Mouse (Mus musculus): ENCODE measurements around the gene Ncapg2.
A peak's percentile ranks its signal among the peaks of the same experiment; 100 is the strongest.

Gene Ncapg2

GRCm38 (mm10) chr12:116405045-116405835, at the start of gene Ncapg2:
Gene Ncapg2 (plus strand): TSS chr12:116405402.
- ATAC-seq (ENCODE audit: low TSS enrichment): peak; percentile 98

DNA sequence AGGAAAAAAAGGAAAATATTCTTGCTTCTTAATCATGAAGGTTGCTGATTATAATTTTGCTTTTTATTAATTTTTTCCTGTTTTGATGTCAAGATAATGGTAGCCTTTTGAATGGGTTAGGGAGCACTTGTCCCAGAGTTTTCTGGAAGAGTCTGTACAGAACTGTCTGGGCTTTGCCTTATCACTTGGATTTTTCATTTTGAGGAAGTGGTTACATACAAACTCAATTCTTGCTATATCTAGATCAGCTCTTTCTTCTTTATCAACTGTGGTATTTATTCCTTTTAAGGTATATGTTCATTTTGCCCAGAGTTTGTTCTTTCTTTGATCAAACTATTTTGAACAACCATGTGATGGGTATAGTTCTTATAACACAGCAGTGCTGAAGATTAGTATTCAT, 43.1 kb upstream of the Ncapg2 start:
- ATAC-seq (ENCODE audit: low TSS enrichment): no peak

GRCm38 (mm10) chr12:116366900-116367299, 38.3 kb upstream of the Ncapg2 start:
- no peak for ATAC-seq (ENCODE audit: low TSS enrichment)

DNA sequence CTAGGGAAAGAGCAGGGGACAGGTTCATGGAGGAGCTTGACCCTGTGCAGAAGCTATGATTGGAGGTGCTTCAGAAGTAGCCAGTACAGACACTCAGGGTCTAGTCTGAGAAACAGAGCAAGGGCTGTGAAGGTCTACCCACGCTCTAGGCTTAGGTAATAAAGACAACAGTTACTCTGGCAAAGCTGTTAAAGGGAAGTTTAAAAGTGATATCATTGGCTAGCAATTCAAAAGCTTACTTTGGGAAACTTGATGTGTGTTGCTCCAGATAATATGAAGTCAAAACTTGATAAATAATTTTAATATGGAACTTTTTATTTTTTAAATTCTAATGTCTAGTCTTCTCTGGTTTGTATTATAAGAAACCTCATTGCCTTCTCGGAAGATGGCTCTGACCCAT, 37.9 kb upstream of the Ncapg2 start:
- no peak for ATAC-seq (ENCODE audit: low TSS enrichment)

DNA sequence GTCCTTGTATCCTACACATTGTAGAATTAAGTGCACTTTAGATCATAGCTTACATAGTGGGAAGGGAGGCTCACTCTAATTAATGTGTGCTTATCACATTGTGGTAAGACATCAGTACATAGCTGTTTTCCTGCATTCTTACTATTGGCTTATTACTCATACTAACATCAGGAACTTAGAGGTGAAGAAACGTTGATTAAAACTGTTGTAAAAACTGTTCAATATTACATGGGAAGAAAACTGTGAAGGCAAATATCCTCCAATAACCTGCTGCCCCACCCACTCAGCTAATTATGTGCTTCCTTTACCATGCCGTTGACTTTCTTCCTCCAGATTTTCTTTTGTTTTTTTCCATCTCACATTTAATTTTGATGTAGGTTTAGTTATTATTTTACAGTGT, 36.3 kb upstream of the Ncapg2 start:
- no peak for ATAC-seq (ENCODE audit: low TSS enrichment)

DNA sequence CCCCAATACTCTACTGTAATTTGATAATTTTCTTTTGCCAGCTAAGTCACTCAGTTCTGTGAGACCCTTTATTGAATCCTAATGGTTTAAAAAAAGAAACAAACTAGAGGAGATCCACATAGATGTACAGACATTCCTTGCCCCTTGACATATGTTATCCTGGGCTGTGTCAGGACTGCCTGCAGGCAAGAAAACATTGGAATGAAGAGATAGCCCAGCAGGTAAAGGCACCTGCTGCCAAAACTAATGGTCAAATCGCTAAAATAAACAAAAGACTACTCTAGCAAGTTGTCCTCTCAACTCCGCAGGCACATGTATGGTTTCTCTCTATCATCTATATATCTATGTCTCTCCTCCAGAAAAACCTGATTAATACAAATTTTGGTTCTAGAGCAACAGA, 22.1 kb upstream of the Ncapg2 start:
- ATAC-seq (ENCODE audit: low TSS enrichment): no peak

DNA sequence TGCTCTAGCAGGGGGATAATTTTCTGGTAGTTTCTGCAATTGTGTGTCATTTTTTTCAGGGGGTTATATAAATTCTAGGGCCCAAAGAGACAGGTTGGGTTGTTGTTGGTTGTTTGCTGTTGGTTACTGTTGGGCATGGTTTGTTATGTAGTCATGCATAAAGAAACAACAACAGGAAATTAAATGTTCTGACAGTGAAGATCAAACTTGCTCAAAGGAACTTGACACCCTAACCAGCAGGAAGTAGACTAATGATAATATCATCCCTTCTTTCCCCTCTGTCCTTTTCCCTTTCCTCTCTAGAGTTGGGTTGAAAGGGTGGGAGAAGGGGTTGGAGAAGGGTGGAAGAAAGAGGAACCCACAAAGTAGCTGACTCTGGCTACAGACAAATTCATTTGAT, 21.2 kb upstream of the Ncapg2 start:
- ATAC-seq (ENCODE audit: low TSS enrichment): no peak

- ATAC-seq (ENCODE audit: low TSS enrichment): no peak
These were observed 18.4 kb upstream of the Ncapg2 start for GRCm38 (mm10) chr12:116386802-116387201.

DNA sequence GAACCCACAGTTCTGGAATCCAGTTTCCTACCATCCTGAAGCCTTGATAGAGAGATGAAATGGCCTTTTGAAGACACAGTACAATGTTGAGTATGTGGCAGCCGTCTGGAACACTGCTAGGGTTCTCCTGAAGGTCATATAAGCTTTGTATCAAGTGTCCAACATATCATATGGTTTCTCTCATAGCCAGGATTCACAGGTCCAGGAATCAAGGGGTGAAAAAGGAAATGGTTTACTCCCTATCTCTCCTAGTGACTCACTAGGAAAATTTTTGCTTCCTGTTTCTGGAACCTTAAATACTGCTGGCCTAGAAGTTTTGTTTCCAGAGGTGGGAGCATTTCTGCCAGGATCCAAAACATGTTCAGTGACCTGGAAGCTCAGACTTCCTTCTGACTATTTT, 15.3 kb upstream of the Ncapg2 start:
- ATAC-seq (ENCODE audit: low TSS enrichment): no peak

- ATAC-seq (ENCODE audit: low TSS enrichment): no peak
These were observed 10.9 kb upstream of the Ncapg2 start for GRCm38 (mm10) chr12:116394327-116394726.

- no peak for ATAC-seq (ENCODE audit: low TSS enrichment)
These were observed 9.9 kb upstream of the Ncapg2 start for GRCm38 (mm10) chr12:116395312-116395711.

DNA sequence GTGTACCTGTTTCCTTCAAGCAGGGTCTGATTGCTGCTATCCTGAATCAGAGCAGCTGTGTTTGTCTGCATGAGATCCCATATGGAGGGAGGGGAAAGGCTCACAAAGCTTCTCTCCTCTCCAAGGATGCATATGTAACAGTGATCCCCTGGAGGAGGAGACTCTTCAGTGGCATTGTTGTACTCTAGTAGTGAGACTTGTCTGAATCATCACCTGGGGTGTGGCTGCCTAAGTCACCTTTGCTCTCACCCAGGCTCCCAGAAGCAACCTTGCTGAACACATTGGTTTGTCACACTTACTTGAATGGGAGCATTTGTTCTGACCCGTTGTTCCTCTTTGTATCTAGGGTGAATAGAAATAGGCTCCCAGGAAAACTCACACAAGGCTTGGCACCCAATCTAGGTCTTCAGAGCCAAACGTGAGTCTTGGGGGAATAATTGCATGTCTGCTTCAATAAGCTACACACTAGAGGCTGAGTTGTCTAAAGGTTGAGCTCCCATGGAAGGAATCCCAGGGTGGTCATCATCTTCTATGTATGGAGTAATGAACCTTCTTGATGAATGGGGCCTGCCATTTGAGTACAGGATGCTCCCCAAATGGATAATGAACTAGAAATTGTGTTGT, 9.0 kb upstream of the Ncapg2 start:
- ATAC-seq (ENCODE audit: low TSS enrichment): no peak

GRCm38 (mm10) chr12:116404012-116404679, 1.1 kb upstream of the Ncapg2 start:
- ATAC-seq (ENCODE audit: low TSS enrichment): no peak

DNA sequence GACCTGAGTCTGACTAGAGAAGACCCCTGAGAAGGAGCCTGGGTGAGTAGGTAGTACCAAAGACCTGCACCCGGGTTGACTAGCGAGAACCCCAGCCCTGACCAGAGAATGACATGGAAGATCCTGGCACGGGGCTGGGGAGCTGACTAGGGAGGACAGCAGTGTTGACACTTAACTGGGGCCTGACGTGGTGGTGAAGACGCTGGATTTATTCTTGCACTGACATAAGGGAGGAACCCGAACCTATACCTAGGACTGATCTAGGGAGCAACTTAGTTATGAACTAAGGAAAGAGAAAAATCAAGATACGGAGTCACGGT, 594 bp downstream of the Ncapg2 start:
- ATAC-seq (ENCODE audit: low TSS enrichment): no peak; the same call in 1 of the 2 replicates

DNA sequence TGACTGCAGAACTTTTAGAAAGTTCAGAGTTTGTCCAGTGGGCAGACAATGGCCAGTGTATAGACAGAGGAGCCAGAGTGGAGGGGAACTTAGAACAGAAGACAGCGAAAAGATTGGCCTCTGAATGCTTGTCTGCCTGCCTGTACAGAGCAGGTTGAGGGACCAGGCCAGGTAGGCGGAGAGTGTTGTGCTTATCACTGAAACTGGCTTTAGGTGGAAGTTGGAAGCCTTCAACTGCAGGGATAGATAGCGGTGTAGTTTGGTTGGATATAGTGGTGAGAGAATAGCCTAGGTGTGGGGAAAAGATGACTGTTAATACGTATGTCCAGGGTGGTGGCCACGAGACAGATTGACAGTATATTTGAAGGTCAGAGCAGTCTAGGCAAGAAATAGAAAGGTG, 2.7 kb downstream of the Ncapg2 start:
- no peak for ATAC-seq (ENCODE audit: low TSS enrichment)

DNA sequence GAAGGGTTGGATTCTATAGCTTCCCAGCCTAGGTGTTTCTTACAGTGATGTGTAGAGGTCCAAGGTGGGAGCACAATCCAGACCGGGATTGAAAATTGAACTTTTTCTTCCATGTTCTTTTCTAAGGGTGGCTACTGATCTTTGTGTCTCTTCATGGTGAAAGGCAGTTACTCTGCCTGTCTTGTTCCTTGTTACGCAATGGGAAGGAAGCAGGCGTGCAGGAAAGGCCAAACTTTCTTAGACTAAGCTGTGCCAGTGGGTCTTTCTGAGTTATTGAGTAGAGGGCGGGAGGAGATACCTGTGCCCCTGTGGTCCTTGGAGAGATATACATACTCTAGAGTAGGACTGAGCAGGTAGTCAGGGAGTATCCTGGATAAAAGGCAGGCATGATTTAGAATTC, 9.7 kb downstream of the Ncapg2 start:
- ATAC-seq (ENCODE audit: low TSS enrichment): no peak

DNA sequence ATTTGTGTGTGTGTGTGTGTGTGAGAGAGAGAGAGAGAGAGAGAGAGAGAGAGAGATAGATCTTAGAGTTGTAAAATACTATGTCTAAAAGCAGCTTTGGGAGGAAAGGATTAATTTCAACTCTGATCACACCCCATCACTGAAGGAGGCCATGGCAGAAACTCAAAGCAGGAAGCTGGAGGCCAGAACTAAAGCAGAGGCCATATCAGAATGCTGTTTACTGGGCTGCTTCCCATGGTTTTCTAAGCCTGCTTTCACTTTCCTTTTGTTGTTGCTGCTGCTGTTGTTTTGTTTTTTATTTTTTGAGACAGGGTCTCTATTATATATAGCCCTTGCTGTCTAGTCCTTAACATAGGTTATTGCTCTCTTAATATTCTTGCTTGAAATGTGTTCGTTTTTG, 11.3 kb downstream of the Ncapg2 start:
- ATAC-seq (ENCODE audit: low TSS enrichment): no peak

- ATAC-seq (ENCODE audit: low TSS enrichment): no peak
These were observed 16.5 kb downstream of the Ncapg2 start for GRCm38 (mm10) chr12:116421656-116422055.

- no peak for ATAC-seq (ENCODE audit: low TSS enrichment)
These were observed 20.2 kb downstream of the Ncapg2 start for GRCm38 (mm10) chr12:116425392-116425791.

GRCm38 (mm10) chr12:116433742-116434141, 28.5 kb downstream of the Ncapg2 start:
- ATAC-seq (ENCODE audit: low TSS enrichment): no peak

DNA sequence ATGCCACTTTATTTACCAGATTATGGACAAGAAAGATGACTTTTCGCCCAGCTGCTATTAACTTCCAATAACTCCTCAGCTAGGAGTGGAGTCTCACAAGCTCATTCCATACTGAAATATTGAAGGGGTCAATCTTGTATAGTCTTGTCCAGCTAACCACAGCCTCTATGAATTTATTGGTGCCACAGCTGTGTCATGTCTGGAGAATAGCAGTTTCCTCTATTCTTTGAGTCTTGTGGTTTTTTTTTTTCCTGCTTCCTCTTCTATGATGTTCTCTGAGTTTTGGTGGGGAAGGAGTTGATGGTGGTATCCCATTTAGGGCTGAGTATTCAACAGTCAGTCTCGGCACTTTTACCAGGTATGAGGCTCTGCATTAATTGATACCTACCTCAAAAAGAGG, 30.0 kb downstream of the Ncapg2 start:
- ATAC-seq (ENCODE audit: low TSS enrichment): no peak

DNA sequence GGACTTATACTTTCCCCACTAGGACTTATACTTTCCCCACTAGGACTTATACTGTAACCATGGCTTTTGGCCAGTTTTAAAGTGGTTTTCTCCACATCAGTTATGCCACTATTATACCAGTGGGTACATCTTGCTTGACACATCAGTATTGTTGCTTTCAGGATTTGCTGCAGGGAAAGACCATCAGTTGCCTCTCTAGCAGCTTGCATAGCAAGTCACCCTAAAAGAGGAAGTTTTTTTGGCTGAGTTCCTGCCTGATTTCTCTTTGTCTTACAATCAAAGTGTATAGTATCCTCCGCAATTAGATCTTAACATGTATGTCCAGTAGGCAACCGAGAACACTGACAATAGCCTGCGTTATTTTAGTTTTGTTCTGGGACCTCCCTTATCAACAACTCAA, 30.9 kb downstream of the Ncapg2 start:
- no peak for ATAC-seq (ENCODE audit: low TSS enrichment)

- ATAC-seq (ENCODE audit: low TSS enrichment): no peak
These were observed 33.4 kb downstream of the Ncapg2 start for GRCm38 (mm10) chr12:116438591-116438990.
